Mouse (Mus musculus) frontal cortex, postnatal 25 days (tissue): ENCODE data around the gene Adgre4.
A peak's percentile ranks its signal among the peaks of the same experiment; 100 is the strongest.
"Not testable (repeated sequence)": the region's sequence is repeated elsewhere in the genome, so short reads cannot be mapped to it uniquely, and the experiment has no call there.

Source experiments
- DNase-seq, 2 experiments: peaks; one replicate each; pipeline ENCODE4 v3.0.0; 2022; ENCODE audit warnings: low spot score in 2 of 2

The Adgre4 gene

GRCm38 (mm10) chr17:55749786-55750185 lies at the start of gene Adgre4:
TSS of gene Adgre4 (plus strand) at chr17:55749984.
- no peak for DNase-seq

- peak; percentile 56 to 72 for DNase-seq
Measured at GRCm38 (mm10) chr17:55702161-55702820, 47.5 kb upstream of the Adgre4 start.

- DNase-seq: no peak
Measured at GRCm38 (mm10) chr17:55702865-55703264, 46.9 kb upstream of the Adgre4 start.

GRCm38 (mm10) chr17:55711984-55712811 lies 37.6 kb upstream of the Adgre4 start, which contains the start of gene Pot1b:
TSS of gene Pot1b (minus strand) at chr17:55712628.
- peak; percentile 95 to 96 for DNase-seq

GRCm38 (mm10) chr17:55721270-55721669 lies 28.5 kb upstream of the Adgre4 start:
- no peak for DNase-seq

GRCm38 (mm10) chr17:55722250-55722649 lies 27.5 kb upstream of the Adgre4 start:
- no peak for DNase-seq

GRCm38 (mm10) chr17:55726193-55726592 lies 23.6 kb upstream of the Adgre4 start:
- DNase-seq: no peak

- DNase-seq: no peak
Measured at GRCm38 (mm10) chr17:55736675-55737074, 13.1 kb upstream of the Adgre4 start.

GRCm38 (mm10) chr17:55751170-55751569 lies 1.4 kb downstream of the Adgre4 start:
- no peak for DNase-seq

- DNase-seq: no peak
Measured at GRCm38 (mm10) chr17:55813642-55814041, 63.9 kb downstream of the Adgre4 start.

GRCm38 (mm10) chr17:55816853-55817252 lies 67.1 kb downstream of the Adgre4 start:
- no peak for DNase-seq

GRCm38 (mm10) chr17:55821566-55821965 lies 71.8 kb downstream of the Adgre4 start:
- no peak for DNase-seq

GRCm38 (mm10) chr17:55843067-55843466 lies 93.3 kb downstream of the Adgre4 start:
- no peak for DNase-seq

GRCm38 (mm10) chr17:55877184-55877583 lies 127.4 kb downstream of the Adgre4 start:
- DNase-seq: no peak

- not testable (repeated sequence) for DNase-seq
Measured at GRCm38 (mm10) chr17:55878282-55878635, 128.5 kb downstream of the Adgre4 start.

- DNase-seq: peak; percentile 59 to 75
Measured at GRCm38 (mm10) chr17:55878636-55879369, 129.0 kb downstream of the Adgre4 start, which contains the start of gene Zfp119a. TSS of gene Zfp119a (minus strand) at chr17:55878930.

GRCm38 (mm10) chr17:55883631-55884030 lies 133.8 kb downstream of the Adgre4 start:
- DNase-seq: no peak

- DNase-seq: no peak
Measured at GRCm38 (mm10) chr17:55884912-55885311, 135.1 kb downstream of the Adgre4 start.

GRCm38 (mm10) chr17:55892406-55892955 lies 142.7 kb downstream of the Adgre4 start:
- DNase-seq: not testable (repeated sequence)

- DNase-seq: no peak
Measured at GRCm38 (mm10) chr17:55903087-55903486, 153.3 kb downstream of the Adgre4 start.
